Mouse (Mus musculus) neural tube, embryonic 15.5 days (tissue): ENCODE results near the gene Thada. TPM values are rescaled to one million over a fixed set of nuclear protein-coding genes. Genes with fewer than 3 reads are reported as not detected.

Experiments used
- ATAC-seq: fragments of 200-750 bp; cut with Nextera tagmentation; 2 replicates; pipeline ENCODE4 v1.8.0; 2017; ENCODE audit warnings: mild to moderate bottlenecking, moderate TSS enrichment, moderate library complexity; ENCODE audit not compliant: low FRiP score
- H3K27ac ChIP-seq: fragments of 300-500 bp; sonication (generic); replicated peaks from 2 replicates; pipeline ENCODE4 v1.5.1; 2015; ENCODE audit warnings: mild to moderate bottlenecking, inconsistent platforms
- H3K27me3 ChIP-seq: fragments of 300-500 bp; sonication (generic); replicated peaks from 2 replicates; pipeline ENCODE4 v1.6.1; 2015; ENCODE audit warnings: inconsistent platforms
- H3K36me3 ChIP-seq: fragments of 300-500 bp; sonication (generic); 2 replicates; pipeline ENCODE4 v1.6.1; 2015; ENCODE audit warnings: inconsistent platforms
- H3K4me1 ChIP-seq: fragments of 300-500 bp; sonication (generic); 2 replicates; pipeline ENCODE4 v1.6.1; 2015; ENCODE audit warnings: inconsistent platforms
- H3K4me2 ChIP-seq: fragments of 300-500 bp; sonication (generic); 2 replicates; pipeline ENCODE4 v1.6.1; 2015; ENCODE audit warnings: inconsistent platforms, mild to moderate bottlenecking, moderate library complexity
- H3K4me3 ChIP-seq: fragments of 300-500 bp; sonication (generic); replicated peaks from 2 replicates; pipeline ENCODE4 v1.5.1; 2015; ENCODE audit warnings: mild to moderate bottlenecking, inconsistent platforms
- H3K9ac ChIP-seq: fragments of 300-500 bp; sonication (generic); replicated peaks from 2 replicates; pipeline ENCODE4 v1.6.1; 2015; ENCODE audit warnings: mild to moderate bottlenecking, inconsistent platforms
- H3K9me3 ChIP-seq: fragments of 300-500 bp; sonication (generic); replicated peaks from 2 replicates; pipeline ENCODE4 v1.6.1; 2016; ENCODE audit warnings: inconsistent platforms
- WGBS: fragments of 180-500 bp; shearing (Covaris S2); methylation state at CpG from one replicate; pipeline ENCODE4 v1.1.7; 2015; ENCODE audit warnings: mixed read lengths; 5-methylcytosine and 5-hydroxymethylcytosine counted together
- polyA plus RNA-seq: library from polyadenylated mRNA; unstranded; fragments of >200 nt; fragmentation: Nextera tagmentation; extraction: Ambion mirVana; gene quantifications from 2 replicates; pipeline ENCODE4 v1.2.1, GENCODE M21; 2015

The Thada gene
- polyA plus RNA-seq, 1 experiment from 2014 or later: 7.0 TPM

GRCm38 (mm10) chr17:84158461-84158795, 307.6 kb downstream of the Thada start:
- ATAC-seq: no peak
- H3K27me3 ChIP-seq: peaks cover 16% of the 10 kb centered on the region
- H3K4me2 ChIP-seq: no peak overlapping the region
- H3K9ac ChIP-seq: no peak overlapping the region
- H3K36me3 ChIP-seq: no peaks in the 10 kb centered on the region
- H3K9me3 ChIP-seq: no peaks in the 10 kb centered on the region
- 80% methylated on average over 12 of the region's 12 CpGs for WGBS
- H3K4me3 ChIP-seq: no peak overlapping the region
- peaks cover 13% of the 10 kb centered on the region for H3K4me1 ChIP-seq
- no peak overlapping the region for H3K27ac ChIP-seq

GRCm38 (mm10) chr17:84157743-84158460, 308.1 kb downstream of the Thada start:
- 75% methylated on average over 6 of the region's 6 CpGs for WGBS
- ATAC-seq: no peak

GRCm38 (mm10) chr17:84156748-84157742, 309.0 kb downstream of the Thada start:
- WGBS: 30% methylated on average over 19 of the region's 19 CpGs
- no peak overlapping the region for H3K4me3 ChIP-seq
- no peak for ATAC-seq
- no peak overlapping the region for H3K4me2 ChIP-seq
- H3K9me3 ChIP-seq: no peaks in the 10 kb centered on the region
- no peaks in the 10 kb centered on the region for H3K36me3 ChIP-seq
- peaks cover 16% of the 10 kb centered on the region for H3K27me3 ChIP-seq
- no peak overlapping the region for H3K9ac ChIP-seq
- no peak overlapping the region for H3K27ac ChIP-seq
- peaks cover 13% of the 10 kb centered on the region for H3K4me1 ChIP-seq

More at GRCm38 (mm10) chr17:84157743-84158460, 308.1 kb downstream of the Thada start:
- Histone ChIP-seq H3K4me1 (peaks cover 13% of the 10 kb centered on the region), H3K9ac (no peak overlapping the region), H3K4me3 (no peak overlapping the region), H3K36me3 (no peaks in the 10 kb centered on the region), H3K27ac (no peak overlapping the region), H3K27me3 (peaks cover 16% of the 10 kb centered on the region), H3K4me2 (no peak overlapping the region), H3K9me3 (no peaks in the 10 kb centered on the region)

GRCm38 (mm10) chr17:84156227-84156573, 309.8 kb downstream of the Thada start:
- no peak for ATAC-seq
- WGBS: 34% methylated on average over 13 of the region's 13 CpGs

GRCm38 (mm10) chr17:84155516-84156226, 310.3 kb downstream of the Thada start:
- Histone ChIP-seq H3K9ac (no peak overlapping the region), H3K36me3 (no peaks in the 10 kb centered on the region), H3K9me3 (no peaks in the 10 kb centered on the region), H3K4me3 (no peak overlapping the region), H3K27ac (no peak overlapping the region), H3K4me1 (peaks cover 8% of the 10 kb centered on the region), H3K27me3 (peaks cover 16% of the 10 kb centered on the region), H3K4me2 (no peak overlapping the region)
- 70% methylated on average over 8 of the region's 8 CpGs for WGBS
- ATAC-seq: no peak

More at GRCm38 (mm10) chr17:84156227-84156573, 309.8 kb downstream of the Thada start:
- Histone ChIP-seq H3K9me3 (no peaks in the 10 kb centered on the region), H3K4me3 (no peak overlapping the region), H3K4me1 (peaks cover 10% of the 10 kb centered on the region), H3K27me3 (peaks cover 16% of the 10 kb centered on the region), H3K9ac (no peak overlapping the region), H3K4me2 (no peak overlapping the region), H3K27ac (no peak overlapping the region), H3K36me3 (no peaks in the 10 kb centered on the region)

- 93% methylated on average over 6 of the region's 6 CpGs for whole genome bisulfite sequencing
- peaks cover 8% of the 10 kb centered on the region for H3K4me1 ChIP-seq
- peaks cover 16% of the 10 kb centered on the region for H3K27me3 ChIP-seq
- no peak overlapping the region for H3K4me3 ChIP-seq
- H3K4me2 ChIP-seq: no peak overlapping the region
- no peak overlapping the region for H3K9ac ChIP-seq
- ATAC-seq: no peak
- H3K9me3 ChIP-seq: no peaks in the 10 kb centered on the region
- no peak overlapping the region for H3K27ac ChIP-seq
- no peaks in the 10 kb centered on the region for H3K36me3 ChIP-seq
Observed at GRCm38 (mm10) chr17:84155029-84155338, 311.0 kb downstream of the Thada start.

GRCm38 (mm10) chr17:84154302-84155028, 311.5 kb downstream of the Thada start:
- no peaks in the 10 kb centered on the region for H3K9me3 ChIP-seq
- H3K4me2 ChIP-seq: no peak overlapping the region

GRCm38 (mm10) chr17:84152976-84153786, 312.8 kb downstream of the Thada start:
- 71% methylated on average over 12 of the region's 12 CpGs for WGBS
- H3K27me3 ChIP-seq: peaks cover 16% of the 10 kb centered on the region

More at GRCm38 (mm10) chr17:84154302-84155028, 311.5 kb downstream of the Thada start:
- no peak for ATAC-seq
- no peak overlapping the region for H3K9ac ChIP-seq
- no peak overlapping the region for H3K27ac ChIP-seq
- peaks cover 16% of the 10 kb centered on the region for H3K27me3 ChIP-seq
- H3K36me3 ChIP-seq: no peaks in the 10 kb centered on the region
- no peak overlapping the region for H3K4me3 ChIP-seq
- peaks cover 10% of the 10 kb centered on the region for H3K4me1 ChIP-seq
- WGBS: 85% methylated on average over 11 of the region's 11 CpGs

GRCm38 (mm10) chr17:84152206-84152975, 313.6 kb downstream of the Thada start:
- no peak for ATAC-seq
- Histone ChIP-seq H3K27ac (no peak overlapping the region), H3K4me2 (no peak overlapping the region)

More at GRCm38 (mm10) chr17:84152976-84153786, 312.8 kb downstream of the Thada start:
- Histone ChIP-seq H3K9ac (no peak overlapping the region), H3K4me3 (no peak overlapping the region), H3K9me3 (no peaks in the 10 kb centered on the region), H3K4me1 (peaks cover 15% of the 10 kb centered on the region), H3K4me2 (no peak overlapping the region), H3K36me3 (no peaks in the 10 kb centered on the region), H3K27ac (no peak overlapping the region)
- no peak for ATAC-seq

GRCm38 (mm10) chr17:84151306-84151705, 314.7 kb downstream of the Thada start:
- no peak overlapping the region for H3K4me2 ChIP-seq
- H3K4me3 ChIP-seq: no peak overlapping the region
- ATAC-seq: no peak
- no peak overlapping the region for H3K27ac ChIP-seq
- H3K36me3 ChIP-seq: no peaks in the 10 kb centered on the region
- peaks cover 13% of the 10 kb centered on the region for H3K4me1 ChIP-seq
- no peaks in the 10 kb centered on the region for H3K9me3 ChIP-seq
- no peaks in the 10 kb centered on the region; the same call in 1 of the 2 replicates for H3K27me3 ChIP-seq
- 56% methylated on average over 6 of the region's 6 CpGs for WGBS
- H3K9ac ChIP-seq: no peak overlapping the region

More at GRCm38 (mm10) chr17:84152206-84152975, 313.6 kb downstream of the Thada start:
- Histone ChIP-seq H3K9ac (no peak overlapping the region), H3K27me3 (peaks cover 9% of the 10 kb centered on the region), H3K4me1 (peaks cover 15% of the 10 kb centered on the region), H3K36me3 (no peaks in the 10 kb centered on the region), H3K4me3 (no peak overlapping the region), H3K9me3 (no peaks in the 10 kb centered on the region)
- 21% methylated on average over 6 of the region's 6 CpGs for WGBS
